Mouse (Mus musculus) Muller cell, postnatal 12 days (primary cell): ENCODE data around the gene Nhp2.
"Not testable (repeated sequence)": the region's sequence is repeated elsewhere in the genome, so short reads cannot be mapped to it uniquely, and the experiment has no call there.

Experiments used
- DNase-seq: peaks from one replicate; pipeline ENCODE4 v3.0.0-alpha.2; 2015; ENCODE audit errors: inconsistent ontology term

The Nhp2 gene

DNA sequence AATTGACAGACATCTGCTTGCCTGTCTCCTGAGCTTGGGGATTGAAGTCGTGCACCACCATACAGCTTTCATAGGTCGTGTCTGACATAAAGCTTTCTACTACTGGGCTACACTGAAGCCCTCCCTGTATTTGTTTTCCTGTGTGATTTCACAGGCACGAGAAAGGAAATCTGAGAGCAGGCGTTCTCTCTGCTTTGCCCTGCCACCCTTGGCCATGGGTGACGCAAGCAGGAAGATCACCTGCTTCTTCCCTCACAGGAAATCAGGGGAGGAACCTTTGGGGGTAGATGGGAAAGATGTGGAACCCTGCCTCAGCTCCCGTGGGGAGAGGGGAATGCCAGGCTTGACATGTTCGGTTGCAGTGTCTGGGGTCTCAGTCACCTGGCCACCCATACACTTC, 38.8 kb downstream of the Nhp2 start:
- DNase-seq = no peak

DNA sequence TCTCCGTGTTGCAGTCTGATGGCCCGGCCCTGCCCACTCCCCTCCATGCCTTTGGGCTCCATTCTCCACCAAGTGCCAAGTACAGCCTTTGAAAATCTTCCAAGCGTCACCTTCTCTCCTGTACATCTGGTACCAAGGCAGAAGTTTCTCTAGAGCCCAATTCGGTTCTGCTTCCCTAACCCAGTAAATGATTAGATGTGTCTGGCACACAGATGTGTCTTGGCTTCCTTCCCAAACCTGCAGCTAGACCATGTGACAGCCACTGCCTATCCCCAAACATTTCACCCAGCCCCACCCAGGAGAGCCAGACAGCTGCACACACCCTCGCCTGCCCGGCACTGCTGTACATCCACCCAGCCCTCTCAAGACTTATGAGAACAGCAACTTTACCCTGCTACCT, 39.2 kb downstream of the Nhp2 start:
- no peak for DNase-seq

DNA sequence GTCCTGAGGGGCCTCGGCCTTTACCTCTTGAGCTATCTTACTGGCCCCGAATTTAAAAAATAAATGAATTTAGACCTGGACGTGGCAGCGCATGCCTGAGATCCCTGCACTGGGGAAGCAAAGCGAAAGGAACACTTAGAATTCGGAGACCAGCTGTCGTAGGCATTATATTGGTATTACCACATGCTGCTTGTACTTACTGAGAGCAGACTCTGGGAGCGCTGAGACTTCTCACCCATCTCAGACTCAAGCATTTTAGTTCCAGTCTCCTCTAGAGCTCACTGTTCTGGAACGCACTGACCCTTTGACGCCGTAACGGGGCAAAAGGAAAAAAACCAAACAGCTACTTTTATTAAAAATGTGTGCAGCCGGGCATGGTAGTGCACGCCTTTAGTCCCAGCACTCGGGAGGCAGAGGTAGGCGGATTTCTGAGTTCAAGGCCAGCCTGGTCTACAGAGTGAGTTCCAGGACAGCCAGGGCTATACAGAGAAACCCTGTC, 42.4 kb downstream of the Nhp2 start:
- DNase-seq = no peak

DNA sequence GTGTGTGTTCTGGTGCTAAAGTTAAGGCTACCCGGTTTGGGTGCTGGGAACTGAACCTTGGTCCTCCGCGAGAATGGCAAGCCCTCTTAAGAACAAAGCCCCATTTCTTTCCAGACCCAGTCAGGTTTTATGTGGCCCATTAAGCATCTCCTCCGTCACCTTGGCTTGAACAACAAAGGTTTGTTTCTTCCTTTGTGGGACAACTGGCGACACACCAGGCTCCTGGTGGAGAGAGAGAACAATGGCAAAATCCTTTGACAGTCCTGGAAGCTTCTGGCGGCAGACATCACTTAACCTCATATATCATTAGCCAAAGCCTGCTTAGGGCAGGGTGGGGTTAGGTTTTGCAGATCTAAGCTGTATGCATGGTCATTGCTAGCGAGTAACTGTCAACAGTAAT, 43.1 kb downstream of the Nhp2 start:
- no peak for DNase-seq

DNA sequence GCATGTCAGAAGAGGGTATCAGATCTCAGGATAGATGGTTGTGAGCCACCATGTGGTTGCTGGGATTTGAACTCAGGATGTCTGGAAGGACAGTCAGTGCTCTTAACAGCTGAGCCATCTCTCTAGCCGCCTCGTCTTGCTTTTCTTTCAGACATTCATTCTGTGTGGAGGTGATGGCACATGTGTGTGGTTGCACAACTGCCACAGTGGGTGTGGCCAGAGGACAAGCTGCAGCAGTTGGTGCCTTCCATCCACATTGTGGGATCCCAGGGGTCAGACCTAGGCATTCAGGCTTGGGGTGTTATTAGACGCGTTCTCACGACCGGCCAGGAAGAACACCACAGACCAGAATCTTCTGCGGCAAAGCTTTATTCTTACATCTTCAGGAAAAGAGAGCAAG, 45.2 kb downstream of the Nhp2 start:
- not testable (repeated sequence) for DNase-seq

DNA sequence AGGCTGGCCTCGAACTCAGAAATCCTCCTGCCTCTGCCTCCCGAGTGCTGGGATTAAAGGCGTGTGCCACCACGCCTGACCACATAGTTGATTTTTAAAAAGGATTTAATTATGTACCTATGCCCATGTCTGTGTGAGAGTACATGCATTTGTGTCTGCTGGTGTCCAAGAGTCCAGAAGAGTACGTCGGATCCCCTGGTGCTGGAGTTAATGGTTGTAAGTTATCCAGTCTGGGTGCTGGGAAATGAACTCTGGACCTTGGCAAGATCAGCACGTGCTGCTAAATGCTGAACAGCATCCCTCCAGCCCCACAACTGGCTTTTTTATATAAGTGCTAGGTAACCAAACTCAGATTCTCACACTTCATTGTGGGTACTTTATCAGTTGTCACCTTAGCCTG, 51.3 kb downstream of the Nhp2 start:
- DNase-seq = no peak

DNA sequence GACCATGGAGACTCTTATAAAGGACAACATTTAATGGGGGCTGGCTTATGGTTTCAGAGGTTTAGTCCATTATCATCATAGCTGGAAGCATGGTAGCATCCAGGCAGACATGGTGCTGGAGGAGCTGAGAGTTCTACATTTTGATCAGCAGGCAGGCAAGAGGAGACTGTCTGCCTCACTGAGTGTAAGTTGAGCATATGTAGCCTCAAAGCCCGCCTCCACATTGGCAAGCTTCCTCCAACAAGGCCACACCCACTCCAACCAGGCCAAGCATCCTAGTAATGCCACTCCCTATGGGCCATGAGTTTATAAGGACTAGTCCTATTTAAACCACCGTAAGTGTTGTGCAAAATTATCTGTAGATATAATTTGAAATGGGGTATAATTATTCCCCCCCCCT, 51.8 kb downstream of the Nhp2 start:
- no peak for DNase-seq

DNA sequence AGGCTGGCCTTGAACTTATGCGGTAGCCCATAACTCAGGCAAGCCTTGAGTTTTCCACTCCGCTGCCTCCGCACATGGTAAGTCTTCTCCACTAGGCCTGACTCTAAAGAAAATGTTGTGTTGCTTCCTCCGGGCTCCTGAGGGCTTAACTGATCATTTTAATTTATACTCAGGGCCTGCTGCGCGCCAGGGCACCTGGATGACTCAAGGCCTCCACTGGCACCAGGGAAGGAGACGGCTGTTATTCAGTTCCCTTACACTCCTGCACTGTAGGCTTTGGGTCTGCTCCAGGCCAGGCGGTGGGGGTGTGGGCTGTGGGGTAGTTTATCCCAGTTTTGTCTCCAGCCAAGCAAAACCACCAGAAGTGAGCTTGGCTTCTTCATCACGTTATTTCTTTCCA, 53.8 kb downstream of the Nhp2 start:
- DNase-seq = no peak
